Mouse (Mus musculus) CH12.LX (cell line): ENCODE measurements around the gene Pam. TPM values are rescaled to one million over a fixed set of nuclear protein-coding genes. Genes with fewer than 3 reads are reported as not detected.

Source experiments
- DNase-seq: peaks from one replicate; pipeline ENCODE4 v3.0.0-alpha.2; 2013; ENCODE audit errors: extremely low read depth
- H3K27ac ChIP-seq: 2 replicates; pipeline ENCODE4 v1.5.1; 2012; ENCODE audit warnings: low read depth, mild to moderate bottlenecking, control low read depth, moderate library complexity; ENCODE audit not compliant: insufficient read depth
- H3K27me3 ChIP-seq: replicated peaks from 2 replicates; pipeline ENCODE3; 2012; ENCODE audit warnings: inconsistent platforms
- H3K36me3 ChIP-seq, 2 experiments: replicated peaks in 1 of 2; 2 replicates each; pipeline versions ENCODE3 to v1.6.1; 2012; ENCODE audit warnings: inconsistent platforms in 1 of 2, low read length in 1 of 2, mild to moderate bottlenecking in 1 of 2, mixed read lengths in 1 of 2, moderate library complexity in 1 of 2; ENCODE audit not compliant: control insufficient read depth in 1 of 2, insufficient read depth in 1 of 2
- H3K4me1 ChIP-seq, 2 experiments: 2 replicates each; pipeline ENCODE4 v1.6.1; 2012; ENCODE audit warnings: inconsistent platforms in 1 of 2, moderate library complexity in 1 of 2; ENCODE audit not compliant: insufficient read depth in 2 of 2, control insufficient read depth in 1 of 2
- H3K4me2 ChIP-seq: 2 replicates; pipeline ENCODE4 v1.6.1; 2012; ENCODE audit warnings: low read depth, mild to moderate bottlenecking, control low read depth; ENCODE audit not compliant: poor library complexity, insufficient read depth, severe bottlenecking
- H3K4me3 ChIP-seq, 3 experiments: fragments of 150-350 bp in 1 of 3; sonication (generic) in 1 of 3; replicated peaks in 1 of 3; 2 replicates each; pipeline versions ENCODE3 to v1.5.1; 2011 to 2012; ENCODE audit warnings: low read depth in 2 of 3, low read length in 2 of 3, mild to moderate bottlenecking in 2 of 3, moderate library complexity in 2 of 3, control low read depth in 1 of 3, improper control_type of control experiment in 1 of 3, inconsistent platforms in 1 of 3, mixed read lengths in 1 of 3; ENCODE audit not compliant: poor library complexity in 1 of 3
- H3K79me2 ChIP-seq: replicated peaks from 2 replicates; pipeline ENCODE4 v1.6.1; 2012; ENCODE audit warnings: mild to moderate bottlenecking, moderate library complexity; ENCODE audit not compliant: control insufficient read depth, poor library complexity, insufficient read depth, severe bottlenecking; ENCODE audit errors: extremely low read depth
- H3K9ac ChIP-seq: 2 replicates; pipeline ENCODE4 v1.6.1; 2012; ENCODE audit warnings: low read depth, mild to moderate bottlenecking, control low read depth, moderate library complexity; ENCODE audit not compliant: insufficient read depth
- H3K9me3 ChIP-seq: replicated peaks from 2 replicates; pipeline ENCODE3; 2012; ENCODE audit warnings: low read length, inconsistent platforms, mixed read lengths
- E2F4 ChIP-seq: IDR thresholded peaks from 2 replicates; pipeline ENCODE4 v1.6.1; 2011; ENCODE audit warnings: low read depth, low read length, improper control_type of control experiment; ENCODE audit not compliant: insufficient replicate concordance
- EP300 ChIP-seq: IDR thresholded peaks from 2 replicates; pipeline ENCODE4 v1.6.1; 2011; ENCODE audit warnings: low read length, improper control_type of control experiment
- GABPA ChIP-seq: IDR thresholded peaks from 2 replicates; pipeline ENCODE4 v1.6.1; 2012; ENCODE audit warnings: low read depth, low read length, improper control_type of control experiment, inconsistent platforms; ENCODE audit not compliant: insufficient replicate concordance
- HCFC1 ChIP-seq: IDR thresholded peaks from 2 replicates; pipeline ENCODE4 v1.6.1; 2012; ENCODE audit warnings: low read depth, mild to moderate bottlenecking, inconsistent platforms, low read length, improper control_type of control experiment
- IRF4 ChIP-seq: IDR thresholded peaks from 2 replicates; pipeline ENCODE4 v1.6.1; 2014; ENCODE audit warnings: low read depth, mild to moderate bottlenecking, inconsistent platforms, low read length, improper control_type of control experiment
- JUN ChIP-seq: IDR thresholded peaks from 2 replicates; pipeline ENCODE4 v1.6.1; 2011; ENCODE audit warnings: low read depth, mild to moderate bottlenecking, low read length, improper control_type of control experiment, moderate library complexity; ENCODE audit not compliant: insufficient read depth
- JUND ChIP-seq: conservative IDR thresholded peaks from 2 replicates; pipeline ENCODE4 v1.6.1; 2011; ENCODE audit warnings: low read depth, low read length, improper control_type of control experiment
- MAFK ChIP-seq: IDR thresholded peaks from 2 replicates; pipeline ENCODE4 v1.6.1; 2011; ENCODE audit warnings: low read length, improper control_type of control experiment; ENCODE audit not compliant: insufficient replicate concordance
- MAZ ChIP-seq: IDR thresholded peaks from 2 replicates; pipeline ENCODE4 v1.6.1; 2012; ENCODE audit warnings: low read depth, mild to moderate bottlenecking, inconsistent platforms, low read length, improper control_type of control experiment, moderate library complexity
- MEF2A ChIP-seq: IDR thresholded peaks from 2 replicates; pipeline ENCODE4 v1.6.1; 2014; ENCODE audit warnings: low read depth, mild to moderate bottlenecking, inconsistent platforms, low read length, improper control_type of control experiment, borderline replicate concordance
- MYC ChIP-seq: IDR thresholded peaks from 2 replicates; pipeline ENCODE4 v1.6.1; 2011; ENCODE audit warnings: low read depth, mild to moderate bottlenecking, improper control_type of control experiment, low read length
- NELFE ChIP-seq: IDR thresholded peaks from 2 replicates; pipeline ENCODE4 v1.6.1; 2011; ENCODE audit warnings: low read depth, low read length, improper control_type of control experiment
- PAX5 ChIP-seq: IDR thresholded peaks from 2 replicates; pipeline ENCODE4 v1.6.1; 2012; ENCODE audit warnings: low read length, inconsistent platforms, mixed read lengths
- POLR2AphosphoS2 ChIP-seq: IDR thresholded peaks from 2 replicates; pipeline ENCODE4 v1.6.1; 2011; ENCODE audit warnings: low read depth, low read length, improper control_type of control experiment
- RAD21 ChIP-seq: IDR thresholded peaks from 2 replicates; pipeline ENCODE4 v1.6.1; 2011; ENCODE audit warnings: low read depth, mild to moderate bottlenecking, low read length, improper control_type of control experiment, moderate library complexity
- RCOR1 ChIP-seq: conservative IDR thresholded peaks from 2 replicates; pipeline ENCODE4 v1.6.1; 2012; ENCODE audit warnings: low read depth, mild to moderate bottlenecking, inconsistent platforms, low read length, improper control_type of control experiment
- SIN3A ChIP-seq: IDR thresholded peaks from 2 replicates; pipeline ENCODE4 v1.6.1; 2012; ENCODE audit warnings: low read length, improper control_type of control experiment, inconsistent platforms
- TBP ChIP-seq: conservative IDR thresholded peaks from 2 replicates; pipeline ENCODE4 v1.6.1; 2011; ENCODE audit warnings: low read depth, low read length, improper control_type of control experiment
- UBTF ChIP-seq: IDR thresholded peaks from 2 replicates; pipeline ENCODE4 v1.6.1; 2012; ENCODE audit warnings: low read depth, mild to moderate bottlenecking, inconsistent platforms, low read length, improper control_type of control experiment, moderate library complexity
- USF2 ChIP-seq: conservative IDR thresholded peaks from 2 replicates; pipeline ENCODE4 v1.6.1; 2011; ENCODE audit warnings: low read depth, low read length, improper control_type of control experiment
- ZC3H11A ChIP-seq: IDR thresholded peaks from 2 replicates; pipeline ENCODE4 v1.6.1; 2012; ENCODE audit warnings: low read depth, mild to moderate bottlenecking, inconsistent platforms, low read length, improper control_type of control experiment
- ZKSCAN1 ChIP-seq: IDR thresholded peaks from 2 replicates; pipeline ENCODE4 v1.6.1; 2012; ENCODE audit warnings: low read depth, inconsistent platforms, low read length, improper control_type of control experiment, borderline replicate concordance
- ZMIZ1 ChIP-seq: IDR thresholded peaks from 2 replicates; pipeline ENCODE4 v1.6.1; 2012; ENCODE audit warnings: low read depth, mild to moderate bottlenecking, inconsistent platforms, low read length, improper control_type of control experiment
- dilution Hi-C: fragments of 300-500 bp; cut with MboI; formaldehyde crosslinking; loops from 2 replicates; pipeline ENCODE4 v1.14.3; 2020; ENCODE audit warnings: low sequenced_read_pairs; ENCODE audit not compliant: extremely low pct_unique_long_range_greater_than_20kb, extremely low pct_ligation_motif_present
- in situ Hi-C: fragments of 300-500 bp; cut with MboI; formaldehyde crosslinking; loops from 3 replicates; pipeline ENCODE4 v1.14.3; 2019; ENCODE audit warnings: low sequenced_read_pairs, low pct_ligation_motif_present, low pct_unique_long_range_greater_than_20kb, mixed read lengths
- polyA plus RNA-seq: library from polyadenylated mRNA; unstranded; fragments of >175 nt; gene quantifications from 2 replicates; pipeline ENCODE4 v1.2.1, GENCODE M21; 2012; ENCODE audit warnings: low read depth; ENCODE audit not compliant: insufficient read length
- total RNA-seq, 2 experiments: library from RNA; depleted of rRNA; stranded (reverse); fragments of 300-350 nt in 1 of 2; fragments of >200 nt in 1 of 2; gene quantifications; 2 replicates each; pipeline ENCODE4 v1.2.3; 2012 to 2014

The Pam gene
- total and polyA plus RNA-seq, 3 experiments, result 0.24 TPM; not detected in 2

DNA sequence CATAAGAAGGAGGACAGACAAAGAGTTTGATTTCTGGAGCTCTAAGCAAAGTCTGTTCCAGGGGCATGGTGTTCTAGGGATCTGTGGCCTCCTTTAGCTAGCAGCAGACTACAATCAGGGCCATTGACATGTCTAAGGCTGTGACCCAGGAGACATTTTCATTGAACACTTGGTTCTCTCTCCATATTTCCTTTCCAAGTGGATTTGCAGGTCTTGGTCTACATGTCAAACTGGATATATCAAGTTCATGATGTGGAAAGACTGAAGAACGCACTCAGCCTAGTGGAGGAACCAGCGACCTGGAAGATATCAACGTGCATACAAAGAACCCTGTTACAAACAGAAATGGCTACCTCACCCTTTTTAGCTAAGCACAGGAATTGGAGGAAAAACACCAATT, 156.9 kb downstream of the Pam start:
- no peak overlapping the region for H3K27ac ChIP-seq
- H3K4me2 ChIP-seq, result no peak overlapping the region
- H3K9ac ChIP-seq, result no peak overlapping the region
- no peak for DNase-seq
- no peak for TF ChIP-seq SIN3A
- H3K4me1 ChIP-seq, result no peaks in the 10 kb centered on the region
- H3K27me3 ChIP-seq, result no peaks in the 10 kb centered on the region
- dilution Hi-C loops, result no loop called here
- no peak overlapping the region for H3K4me3 ChIP-seq
- no peaks in the 10 kb centered on the region for H3K36me3 ChIP-seq
- in situ Hi-C loops, result no loop called here
- H3K79me2 ChIP-seq, result no peaks in the 10 kb centered on the region
- peaks cover 29% of the 10 kb centered on the region for H3K9me3 ChIP-seq

- dilution Hi-C loops, result no loop called here
- Histone ChIP-seq H3K4me2 (no peak overlapping the region), H3K27me3 (no peaks in the 10 kb centered on the region), H3K27ac (no peak overlapping the region), H3K9me3 (peaks cover 26% of the 10 kb centered on the region), H3K4me3 (no peak overlapping the region), H3K9ac (no peak overlapping the region), H3K4me1 (no peaks in the 10 kb centered on the region), H3K36me3 (no peaks in the 10 kb centered on the region), H3K79me2 (no peaks in the 10 kb centered on the region)
- no peak for DNase-seq
- in situ Hi-C loops, result no loop called here
- no peak for TF ChIP-seq IRF4
- TF ChIP-seq SIN3A, result no peak
- TF ChIP-seq JUN, result no peak
- TF ChIP-seq RAD21, result no peak
- TF ChIP-seq POLR2AphosphoS2, result no peak
- TF ChIP-seq ZMIZ1, result no peak
- no peak for TF ChIP-seq RCOR1
- TF ChIP-seq MAZ, result no peak
- TF ChIP-seq ZC3H11A, result no peak
- TF ChIP-seq USF2, result no peak
Measured at GRCm38 (mm10) chr1:97938053-97938452, 157.4 kb downstream of the Pam start.

- Histone ChIP-seq H3K27ac (no peak overlapping the region), H3K9me3 (peaks cover 27% of the 10 kb centered on the region), H3K27me3 (no peaks in the 10 kb centered on the region), H3K4me2 (no peak overlapping the region), H3K4me1 (no peaks in the 10 kb centered on the region), H3K4me3 (no peak overlapping the region), H3K79me2 (no peaks in the 10 kb centered on the region), H3K36me3 (no peaks in the 10 kb centered on the region), H3K9ac (no peak overlapping the region)
- no peak for TF ChIP-seq NELFE
- TF ChIP-seq UBTF, result no peak
- TF ChIP-seq HCFC1, result no peak
- TF ChIP-seq TBP, result no peak
- TF ChIP-seq ZMIZ1, result no peak
- TF ChIP-seq MYC, result no peak
- no peak for TF ChIP-seq JUND
- TF ChIP-seq MEF2A, result no peak
- no peak for TF ChIP-seq E2F4
- no peak for TF ChIP-seq ZKSCAN1
- TF ChIP-seq JUN, result no peak
- no peak for TF ChIP-seq RAD21
- TF ChIP-seq GABPA, result no peak
- no peak for TF ChIP-seq RCOR1
- no peak for TF ChIP-seq USF2
- no peak for TF ChIP-seq EP300
- TF ChIP-seq PAX5, result no peak
- TF ChIP-seq MAFK, result no peak
- TF ChIP-seq POLR2AphosphoS2, result no peak
- TF ChIP-seq IRF4, result no peak
- dilution Hi-C loops (no loop called here), in situ Hi-C loops (no loop called here)
- no peak for DNase-seq
Measured at GRCm38 (mm10) chr1:97934940-97935339, 160.5 kb downstream of the Pam start.
